Mouse (Mus musculus) C2C12 (cell line): ENCODE data around the gene Aunip.

Experiments
- CEBPB ChIP-seq: IDR thresholded peaks from one replicate; pipeline ENCODE4 v1.6.1; 2011; ENCODE audit warnings: low read depth, mild to moderate bottlenecking, control low read depth, moderate library complexity
- CTCF ChIP-seq: IDR thresholded peaks from one replicate; pipeline ENCODE4 v1.5.1; 2011; ENCODE audit not compliant: control insufficient read depth, insufficient read depth, insufficient read length
- MAX ChIP-seq: IDR thresholded peaks from one replicate; pipeline ENCODE4 v1.6.1; 2011; ENCODE audit warnings: mild to moderate bottlenecking, control low read depth
- MYOD1 ChIP-seq: IDR thresholded peaks from one replicate; pipeline ENCODE4 v1.6.1; 2011; ENCODE audit warnings: low read depth; ENCODE audit not compliant: control insufficient read depth, insufficient read length
- MYOG ChIP-seq: IDR thresholded peaks from one replicate; pipeline ENCODE4 v1.6.1; 2011; ENCODE audit not compliant: control insufficient read depth, insufficient read length; ENCODE audit errors: extremely low read depth
- USF1 ChIP-seq: IDR thresholded peaks from one replicate; pipeline ENCODE4 v1.6.1; 2011; ENCODE audit warnings: low read depth, mild to moderate bottlenecking, control low read depth, moderate library complexity

DNA sequence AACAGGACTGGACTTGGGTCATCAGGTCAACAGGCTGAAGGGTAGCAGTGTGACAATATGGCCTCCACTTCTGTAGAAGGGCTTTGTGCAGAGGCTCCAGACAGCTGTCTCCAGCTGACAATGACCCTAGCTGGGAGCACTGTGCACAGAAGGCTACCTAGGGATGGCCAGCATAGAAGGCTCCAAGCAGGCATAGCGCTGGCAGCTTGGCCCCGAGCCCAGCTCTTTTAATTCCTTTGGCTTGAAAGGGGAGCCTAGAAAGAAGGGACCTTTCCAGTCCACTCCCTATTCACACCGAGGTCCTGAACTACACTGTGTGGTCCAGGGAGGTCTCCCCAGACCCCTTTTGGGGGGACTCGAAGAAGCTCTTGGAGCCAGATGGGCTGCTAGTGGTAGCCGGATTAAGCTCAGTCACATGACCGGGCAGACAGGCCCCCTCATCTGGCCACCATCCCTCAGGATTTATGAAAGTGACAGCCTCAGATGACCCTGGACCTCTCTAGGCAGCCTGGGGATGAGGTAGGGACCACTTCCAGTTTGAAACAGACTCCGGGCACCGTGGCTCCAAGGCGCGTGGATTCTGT is 28.3 kb downstream of the Aunip start:
- no peak for TF ChIP-seq CTCF
- no peak for TF ChIP-seq USF1
- no peak for TF ChIP-seq MYOG
- TF ChIP-seq CEBPB: no peak
- TF ChIP-seq MAX: no peak
- TF ChIP-seq MYOD1: no peak
